10 mouse cellular contexts compared by ENCODE assay signal in the genomic region with DNA sequence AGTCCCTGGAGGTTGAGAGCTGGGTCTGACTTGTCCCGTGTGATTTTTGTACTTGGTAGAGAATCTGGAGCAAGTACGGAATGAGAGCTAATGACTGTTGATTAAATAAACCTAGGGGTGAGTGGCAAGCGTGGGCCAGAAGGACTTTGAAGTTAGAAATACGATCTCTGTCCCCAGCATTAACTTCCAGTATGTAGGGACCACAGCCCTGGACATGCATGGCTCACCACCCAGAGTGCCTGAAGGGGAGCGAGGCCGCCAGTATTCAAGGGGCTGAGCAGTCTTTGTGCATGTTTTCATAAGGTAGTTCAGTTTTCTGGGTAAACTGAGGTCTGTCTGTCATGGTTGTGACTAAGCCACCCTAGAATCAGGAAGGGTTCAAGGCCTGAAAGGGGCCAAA. TPM values are rescaled to one million over a fixed set of nuclear protein-coding genes. Genes with fewer than 3 reads are reported as not detected.
DNase-seq lines count a peak whose midpoint lies in the region; ATAC-seq lines count a peak whose summit lies in the region.
"Had no signal": no experiment of that assay in that cellular context is flagged by ENCODE, and none has a peak within 500 bp of the region (broad histone marks: within the 10 kb centered on the region; RNA-seq: fewer than 3 reads in every experiment).

No protein-coding gene starts in this region.

- WGBS in kidney, embryonic 15.5 days: 13% methylated on average over 6 of the region's 6 CpGs
- WGBS in embryonic facial prominence, embryonic 15.5 days: 22% methylated on average over 6 of the region's 6 CpGs
- 39% methylated on average over 6 of the region's 6 CpGs for WGBS in hindbrain, embryonic 11.5 days
- WGBS in midbrain, embryonic 15.5 days: 42% methylated on average over 6 of the region's 6 CpGs

- peaks cover 85% of the 10 kb centered on the region for H3K27me3 ChIP-seq in kidney, embryonic 15.5 days
- H3K27me3 ChIP-seq in embryonic facial prominence, embryonic 15.5 days: peaks cover 69% of the 10 kb centered on the region
- H3K27me3 ChIP-seq in hindbrain, embryonic 11.5 days (ENCODE audit: control insufficient read depth, insufficient read depth, low read length): peaks cover 53% of the 10 kb centered on the region
- H3K27me3 ChIP-seq in midbrain, embryonic 15.5 days (replicated peaks): peaks cover 24% of the 10 kb centered on the region

- H3K27ac ChIP-seq in kidney, embryonic 15.5 days: no peak overlapping the region
- no peak overlapping the region for H3K27ac ChIP-seq in embryonic facial prominence, embryonic 15.5 days (replicated peaks)
- no peak overlapping the region for H3K27ac ChIP-seq in hindbrain, embryonic 11.5 days (ENCODE audit: low read depth, low read length)
- no peak overlapping the region for H3K27ac ChIP-seq in midbrain, embryonic 15.5 days
- H3K27ac ChIP-seq: liver, embryonic 12.5 days had no signal

- no peaks in the 10 kb centered on the region for H3K9me3 ChIP-seq in kidney, embryonic 15.5 days (replicated peaks)
- H3K9me3 ChIP-seq in embryonic facial prominence, embryonic 15.5 days (replicated peaks): no peaks in the 10 kb centered on the region
- no peaks in the 10 kb centered on the region for H3K9me3 ChIP-seq in hindbrain, embryonic 11.5 days (ENCODE audit: control insufficient read depth, low read length)
- H3K9me3 ChIP-seq in midbrain, embryonic 15.5 days: no peaks in the 10 kb centered on the region
- H3K9me3 ChIP-seq: liver, embryonic 12.5 days had no signal

- peak overlapping the region; percentile 97 for H3K4me2 ChIP-seq in kidney, embryonic 15.5 days
- peak overlapping the region; percentile 94; the same call in 1 of the 2 replicates for H3K4me2 ChIP-seq in embryonic facial prominence, embryonic 15.5 days (replicated peaks)
- H3K4me2 ChIP-seq in hindbrain, embryonic 11.5 days (replicated peaks; ENCODE audit: low read depth, low read length): peak overlapping the region; percentile 93; the same call in 1 of the 2 replicates
- H3K4me2 ChIP-seq in midbrain, embryonic 15.5 days: peak overlapping the region; percentile 87

- H3K36me3 ChIP-seq in kidney, embryonic 15.5 days: no peaks in the 10 kb centered on the region
- H3K36me3 ChIP-seq in embryonic facial prominence, embryonic 15.5 days: no peaks in the 10 kb centered on the region
- no peaks in the 10 kb centered on the region for H3K36me3 ChIP-seq in hindbrain, embryonic 11.5 days (ENCODE audit: control insufficient read depth, insufficient read depth, low read length)
- H3K36me3 ChIP-seq in midbrain, embryonic 15.5 days (replicated peaks): no peaks in the 10 kb centered on the region
- H3K36me3 ChIP-seq: liver, embryonic 12.5 days had no signal

- peaks cover 28% of the 10 kb centered on the region for H3K4me1 ChIP-seq in kidney, embryonic 15.5 days
- peaks cover 23% of the 10 kb centered on the region for H3K4me1 ChIP-seq in embryonic facial prominence, embryonic 15.5 days
- H3K4me1 ChIP-seq in hindbrain, embryonic 11.5 days (replicated peaks; ENCODE audit: control insufficient read depth, insufficient read depth, low read length): peaks cover 4% of the 10 kb centered on the region
- H3K4me1 ChIP-seq in midbrain, embryonic 15.5 days: peaks cover 46% of the 10 kb centered on the region

- no peak for ATAC-seq in kidney, embryonic 15.5 days (replicated peaks; ENCODE audit: low FRiP score)
- no peak for ATAC-seq in embryonic facial prominence, embryonic 15.5 days (ENCODE audit: insufficient number of reproducible peaks, low FRiP score, low TSS enrichment, low read depth)
- no peak for ATAC-seq in hindbrain, embryonic 11.5 days (ENCODE audit: low FRiP score)
- no peak for ATAC-seq in midbrain, embryonic 15.5 days (replicated peaks)

- DNase-seq in kidney, postnatal 25 days: no peak
- no peak for DNase-seq in hindbrain, embryonic 11.5 days (ENCODE audit: low spot score)
- no peak for DNase-seq in thymus, postnatal 10 days (ENCODE audit: low spot score in 2 of 2)
- DNase-seq in thymus, postnatal 36 days: no peak
- no peak for DNase-seq in retina, embryonic 14.5 days (ENCODE audit: low spot score)
- DNase-seq: heart, adult 11 months had no signal

- no peak overlapping the region for H3K9ac ChIP-seq in kidney, embryonic 15.5 days
- no peak overlapping the region for H3K9ac ChIP-seq in embryonic facial prominence, embryonic 15.5 days
- H3K9ac ChIP-seq in hindbrain, embryonic 11.5 days (ENCODE audit: low read depth, low read length): no peak overlapping the region
- peak overlapping the region; percentile 97; the same call in 1 of the 2 replicates for H3K9ac ChIP-seq in midbrain, embryonic 15.5 days
- H3K9ac ChIP-seq: liver, embryonic 12.5 days had no signal

- no peak overlapping the region for H3K4me3 ChIP-seq in kidney, embryonic 15.5 days (replicated peaks)
- H3K4me3 ChIP-seq in embryonic facial prominence, embryonic 15.5 days (replicated peaks): peak overlapping the region; percentile 50
- peak overlapping the region; percentile 63; the same call in 1 of the 2 replicates for H3K4me3 ChIP-seq in hindbrain, embryonic 11.5 days (ENCODE audit: low read depth, low read length)
- peak overlapping the region; percentile 93 for H3K4me3 ChIP-seq in midbrain, embryonic 15.5 days

RNA-seq across cellular contexts. Expression of gene Kcnc1, which starts 0.7 kb away (rescaled TPM):
- polyA plus RNA-seq in kidney, embryonic 15.5 days (2015; fragmentation: Nextera tagmentation; extraction: Ambion mirVana): 0.06 and 0.10 TPM in 2 replicates
- 0.31 and 0.32 TPM in 2 replicates for polyA plus RNA-seq in embryonic facial prominence, embryonic 15.5 days (2015; fragmentation: Nextera tagmentation; extraction: Ambion mirVana)
- 1.7 and 3.1 TPM in 2 replicates for polyA plus RNA-seq in hindbrain, embryonic 11.5 days (2014; fragmentation: Nextera tagmentation; extraction: Ambion mirVana)
- polyA plus RNA-seq in midbrain, embryonic 15.5 days (2015; fragmentation: Nextera tagmentation; extraction: Ambion mirVana): 15.2 and 17.0 TPM in 2 replicates

RNA-seq across cellular contexts. Expression of gene Myod1, which starts 19.3 kb away (rescaled TPM):
- polyA plus RNA-seq in kidney, embryonic 15.5 days (2015; fragmentation: Nextera tagmentation; extraction: Ambion mirVana): 2.2 and 3.1 TPM in 2 replicates
- polyA plus RNA-seq in embryonic facial prominence, embryonic 15.5 days (2015; fragmentation: Nextera tagmentation; extraction: Ambion mirVana): 56.1 and 70.3 TPM in 2 replicates
- 1.2 and 3.2 TPM in 2 replicates for polyA plus RNA-seq in hindbrain, embryonic 11.5 days (2014; fragmentation: Nextera tagmentation; extraction: Ambion mirVana)
- polyA plus RNA-seq in midbrain, embryonic 15.5 days (2015; fragmentation: Nextera tagmentation; extraction: Ambion mirVana): 0.09 and 0.14 TPM in 2 replicates

Comparison
In these comparisons a context has a peak if more than half of its experiments do, and no peak if none do; other contexts are left out.
1. RNA of gene Myod1, which starts 19.3 kb away (polyA plus RNA-seq): 56.1 to 70.3 TPM in embryonic facial prominence, embryonic 15.5 days; 2.2 to 3.1 TPM in kidney, embryonic 15.5 days, 1.2 to 3.2 TPM in hindbrain, embryonic 11.5 days and 0.09 to 0.14 TPM in midbrain, embryonic 15.5 days; every median in the first group is over 10 times any median in the second.
2. Peak in every context shown above with its lines, with median percentiles within 50 percentile points of each other: H3K4me2 ChIP-seq.